Mouse (Mus musculus): ENCODE data around the gene Nab2. TPM values are rescaled to one million over a fixed set of nuclear protein-coding genes. Genes with fewer than 3 reads are reported as not detected.

Nab2 gene
- total and polyA plus RNA-seq, 3 experiments: 29.1 to 37.1 TPM; not detected in 1

- TF ChIP-seq USF1 (IDR thresholded peaks at IDR 0.05; ENCODE audit: low read depth, low read length) (no peak), BHLHE40 (IDR thresholded peaks at IDR 0.05; ENCODE audit: borderline replicate concordance, low read depth, low read length) (no peak), NRF1 (IDR thresholded peaks at IDR 0.05; ENCODE audit: insufficient read depth, low read depth, low read length, poor library complexity, severe bottlenecking) (no peak), POLR2AphosphoS5 (IDR thresholded peaks at IDR 0.05; ENCODE audit: borderline replicate concordance, low read depth, low read length) (no peak), MYB (IDR thresholded peaks at IDR 0.05; ENCODE audit: low read depth, low read length) (no peak), KAT2A (conservative IDR thresholded peaks at IDR 0.05; ENCODE audit: low read depth, low read length) (no peak), CHD1 (IDR thresholded peaks at IDR 0.05; ENCODE audit: low read depth, low read length) (no peak), CHD2 (IDR thresholded peaks at IDR 0.05; ENCODE audit: low read length) (no peak), ZMIZ1 (IDR thresholded peaks at IDR 0.05; ENCODE audit: low read depth, low read length) (no peak), SMC3 (IDR thresholded peaks at IDR 0.05; ENCODE audit: low read depth, low read length) (peak; percentile 77), TAL1 (IDR thresholded peaks at IDR 0.05; ENCODE audit: low read length) (no peak), ZNF384 (IDR thresholded peaks at IDR 0.05; ENCODE audit: low read depth, low read length) (peak; percentile 59), POLR2AphosphoS2 (IDR thresholded peaks at IDR 0.05; ENCODE audit: low read length) (no peak), TBP (IDR thresholded peaks at IDR 0.05; ENCODE audit: low read depth, low read length) (no peak), CTCF (IDR thresholded peaks at IDR 0.05 in 2 of 3, conservative IDR thresholded peaks at IDR 0.05 in 1 of 3; ENCODE audit: control insufficient read depth in 1 of 3, insufficient read depth in 1 of 3, low read depth in 2 of 3, low read length in 3 of 3, poor library complexity in 1 of 3, severe bottlenecking in 1 of 3) (peak; percentile 50 to 100 (median 93)), TCF12 (IDR thresholded peaks at IDR 0.05; ENCODE audit: low read depth, low read length) (no peak), MYC (IDR thresholded peaks at IDR 0.05; ENCODE audit: low read depth, low read length) (no peak), EP300 (IDR thresholded peaks at IDR 0.05; ENCODE audit: low read depth in 1 of 2, low read length in 2 of 2) (peak in 1 of 2 experiments; percentile 78; a peak in 2 of 4 replicates)
Observed at GRCm38 (mm10) chr10:127674794-127675522, 6.6 kb upstream of the Nab2 start (continued).

DNA sequence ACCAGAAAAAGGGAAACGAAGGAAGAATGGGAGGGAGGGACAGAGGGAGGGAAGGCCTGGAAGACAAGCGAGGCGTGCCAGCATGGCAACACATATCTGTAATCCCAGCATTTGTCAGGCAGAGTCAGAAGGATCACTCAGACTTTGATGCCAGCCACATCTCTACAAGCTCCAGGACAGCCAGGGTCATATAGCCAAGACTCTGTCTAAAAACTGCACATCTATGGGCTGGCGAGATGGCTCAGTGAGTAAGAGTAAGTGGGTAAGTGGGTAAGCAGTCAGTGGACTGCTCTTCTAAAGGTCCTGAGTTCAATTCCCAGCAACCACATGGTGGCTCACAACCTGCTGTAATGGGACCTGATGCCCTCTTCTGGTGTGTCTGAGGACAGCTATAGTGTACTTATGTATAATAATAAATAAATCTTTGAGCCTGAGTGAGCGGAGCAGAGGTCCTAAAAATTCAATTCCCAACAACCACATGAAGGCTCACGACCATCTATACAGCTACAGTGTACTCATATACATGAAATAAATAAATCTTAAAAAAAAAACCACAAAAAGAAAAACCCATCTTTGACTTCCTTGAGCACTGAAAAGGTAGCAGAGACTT, 5.8 kb upstream of the Nab2 start:
- Histone ChIP-seq H3K9ac (ENCODE audit: control insufficient read depth, low read depth, low read length, poor library complexity, severe bottlenecking) (no peak overlapping the region), H3K27me3 (ENCODE audit: control insufficient read depth in 1 of 2, insufficient read depth in 2 of 2, low read length in 2 of 2) (no peaks in the 10 kb centered on the region), H3K9me3 (replicated peaks; ENCODE audit: insufficient read depth, low read length) (no peaks in the 10 kb centered on the region), H3K79me2 (ENCODE audit: control insufficient read depth, insufficient read depth, low read length, poor library complexity) (peaks cover 3% of the 10 kb centered on the region; the same call in 1 of the 2 replicates), H3K36me3 (ENCODE audit: control insufficient read depth in 1 of 2, insufficient read depth in 2 of 2, low read length in 2 of 2) (peaks cover 0 to 14% of the 10 kb centered on the region in 2 experiments; a peak in 2 of 4 replicates), H3K4me1 (ENCODE audit: control insufficient read depth in 1 of 2, insufficient read depth in 2 of 2, low read length in 2 of 2) (peaks cover 6 to 18% of the 10 kb centered on the region in 2 experiments), H3K27ac (ENCODE audit: control insufficient read depth, low read depth, low read length) (no peak overlapping the region), H3K4me3 (ENCODE audit: control insufficient read depth in 1 of 2, insufficient read depth in 1 of 2, low read depth in 2 of 2, low read length in 2 of 2) (no peak overlapping the region)
- DNase-seq (ENCODE audit: low read depth, low spot score): no peak
- TF ChIP-seq MYC (IDR thresholded peaks at IDR 0.05; ENCODE audit: low read depth, low read length): no peak
- no peak for TF ChIP-seq ZMIZ1 (IDR thresholded peaks at IDR 0.05; ENCODE audit: low read depth, low read length)
- no peak for TF ChIP-seq MXI1 (IDR thresholded peaks at IDR 0.05; ENCODE audit: low read depth, low read length)
- TF ChIP-seq MEF2A (IDR thresholded peaks at IDR 0.05; ENCODE audit: extremely low read depth, insufficient replicate concordance, low read depth, low read length, poor library complexity, severe bottlenecking): no peak
- TF ChIP-seq CTCF (IDR thresholded peaks at IDR 0.05 in 2 of 3, conservative IDR thresholded peaks at IDR 0.05 in 1 of 3; ENCODE audit: control insufficient read depth in 1 of 3, insufficient read depth in 1 of 3, low read depth in 2 of 3, low read length in 3 of 3, poor library complexity in 1 of 3, severe bottlenecking in 1 of 3): no peak
- no peak for TF ChIP-seq EP300 (IDR thresholded peaks at IDR 0.05; ENCODE audit: low read depth in 1 of 2, low read length in 2 of 2)
